Mouse (Mus musculus) E14TG2a.4 (cell line): ENCODE measurements at regions not wholly inside any gene's neighbourhood (a gene's known extent, or its start where the extent isn't known, plus 50 kb on each side); places are given as distances from the start of the nearest gene placed in this dataset.

Source experiments
- CTCF ChIP-seq: conservative IDR thresholded peaks from 2 replicates; pipeline ENCODE4 v1.5.1; 2014; ENCODE audit warnings: low read length
- POU5F1 ChIP-seq: IDR thresholded peaks from 2 replicates; pipeline ENCODE4 v1.6.1; 2014; ENCODE audit warnings: low read length, borderline replicate concordance

- TF ChIP-seq CTCF: no peak
- TF ChIP-seq POU5F1: no peak
These were observed 167.0 kb upstream of the A230072I06Rik start for GRCm38 (mm10) chr8:12111626-12112025.
